21 mouse cellular contexts compared by ENCODE assay signal in the genomic region with DNA sequence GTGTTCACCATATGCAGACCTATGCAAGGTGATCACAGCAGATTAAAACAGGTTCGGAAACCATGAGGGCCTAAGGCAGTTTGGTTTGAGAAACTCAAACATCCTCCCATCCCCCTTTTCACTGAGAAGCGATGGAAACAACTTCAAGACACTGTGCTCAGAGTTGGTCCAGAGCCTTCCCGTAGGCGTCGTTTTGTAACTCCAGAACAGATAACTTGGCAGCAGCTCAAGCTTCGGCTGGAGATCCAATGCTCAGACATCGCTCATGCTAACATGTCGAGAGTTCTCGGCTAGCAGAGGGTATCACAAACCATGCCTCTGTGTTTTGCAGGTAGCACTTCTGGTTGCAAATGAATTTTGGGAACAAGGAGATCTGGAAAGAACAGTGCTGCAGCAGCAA. TPM values are rescaled to one million over a fixed set of nuclear protein-coding genes. Genes with fewer than 3 reads are reported as not detected.
"Had no signal": no experiment of that assay in that cellular context is flagged by ENCODE, and none has a peak within 500 bp of the region (broad histone marks: within the 10 kb centered on the region; RNA-seq: fewer than 3 reads in every experiment).

No protein-coding gene starts in this region.

- H3K36me3 ChIP-seq: midbrain, embryonic 12.5 days; midbrain, embryonic 15.5 days; neural tube, embryonic 12.5 days; neural tube, embryonic 15.5 days had no signal

- DNase-seq: kidney, adult 11 months; kidney, adult 8-10 months; kidney, postnatal 10 days; kidney, postnatal 36 days; liver, embryonic 13.5 days; lung, embryonic 14.5 days; right cerebral cortex, postnatal 25 days; thymus, adult 18-20 months; thymus, postnatal 36 days had no signal

- H3K4me3 ChIP-seq: kidney, embryonic 15.5 days; left cerebral cortex, adult 2 months; liver, embryonic 13.5 days; midbrain, embryonic 12.5 days; midbrain, embryonic 15.5 days; neural tube, embryonic 12.5 days; neural tube, embryonic 15.5 days had no signal

- H3K27ac ChIP-seq: kidney, embryonic 15.5 days; left cerebral cortex, adult 2 months; liver, embryonic 13.5 days; macrophage; midbrain, embryonic 12.5 days; midbrain, embryonic 15.5 days; neural tube, embryonic 12.5 days; neural tube, embryonic 15.5 days had no signal

- H3K4me1 ChIP-seq: kidney, embryonic 15.5 days; liver, embryonic 13.5 days; midbrain, embryonic 12.5 days; midbrain, embryonic 15.5 days; neural tube, embryonic 12.5 days; neural tube, embryonic 15.5 days had no signal

- H3K27me3 ChIP-seq: kidney, embryonic 15.5 days; liver, embryonic 13.5 days; midbrain, embryonic 12.5 days; midbrain, embryonic 15.5 days; neural tube, embryonic 12.5 days; neural tube, embryonic 15.5 days had no signal

- H3K9me3 ChIP-seq: kidney, embryonic 15.5 days; liver, embryonic 13.5 days; midbrain, embryonic 12.5 days; midbrain, embryonic 15.5 days; neural tube, embryonic 12.5 days; neural tube, embryonic 15.5 days had no signal

RNA-seq across cellular contexts. Expression of gene Pde6c, which starts 47.1 kb away (rescaled TPM):
- total RNA-seq: megakaryocyte, adult 5-6 weeks had no signal
- polyA plus RNA-seq: lung, embryonic 14.5 days; lung, postnatal 0 days; macrophage; neural tube, embryonic 12.5 days; neural tube, embryonic 15.5 days; small intestine, adult 2 months; spleen, adult 2 months; urinary bladder, adult 2 months had no signal

RNA-seq across cellular contexts. Expression of gene Rbp4, which starts 54.6 kb away (rescaled TPM):
- total RNA-seq: megakaryocyte, adult 5-6 weeks had no signal
- polyA plus RNA-seq: macrophage had no signal
